Mouse (Mus musculus) megakaryocyte, embryonic 14.5 days (primary cell): ENCODE measurements around the gene Ndc80.

Experiments
- FLI1 ChIP-seq: IDR thresholded peaks from 2 replicates; pipeline ENCODE4 v1.6.1; 2012; ENCODE audit warnings: low read length, inconsistent platforms, mixed read lengths
- GATA1 ChIP-seq: IDR thresholded peaks from 3 replicates; pipeline ENCODE4 v1.6.1; 2012; ENCODE audit warnings: mixed read lengths, low read length, inconsistent platforms, borderline replicate concordance

DNA sequence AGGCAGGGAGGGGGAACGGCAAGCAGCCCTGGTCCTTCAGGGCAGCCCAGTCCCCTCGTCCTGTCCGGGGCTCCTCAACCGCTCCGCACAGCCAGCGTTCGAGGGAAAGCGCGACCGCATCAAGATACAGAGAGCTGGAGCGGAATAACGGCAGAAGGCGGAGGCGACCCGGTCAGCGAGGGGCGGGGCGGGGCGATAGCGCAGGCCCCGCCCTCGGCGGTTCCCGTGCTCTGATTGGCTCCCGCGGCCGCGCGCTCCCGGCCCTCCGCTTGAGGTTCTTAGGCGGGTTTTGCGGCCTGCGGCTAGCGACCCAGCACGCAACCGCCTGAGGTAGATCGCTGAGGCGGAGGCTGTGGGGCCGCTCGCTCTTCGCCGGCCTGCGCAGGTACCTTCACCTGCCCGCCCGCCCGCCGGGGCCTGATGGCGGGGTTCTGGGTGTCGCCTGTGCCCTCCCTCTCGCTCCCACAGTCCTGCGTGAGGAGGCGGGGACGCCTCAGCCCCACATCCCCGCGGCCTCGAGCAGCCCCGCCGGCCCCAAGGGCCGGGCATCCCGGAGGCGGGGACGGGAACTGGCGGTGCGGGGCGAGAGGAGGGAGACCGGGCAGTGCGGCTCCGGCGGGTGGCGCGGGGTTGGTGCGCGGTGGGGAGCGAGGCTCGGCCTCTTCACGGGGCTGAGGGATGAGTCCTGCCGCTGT lies 25.2 kb upstream of the Ndc80 start, which contains the start of gene Spdya:
- TF ChIP-seq GATA1 (no peak), FLI1 (no peak)
